Mouse (Mus musculus): ENCODE measurements around the gene Stx16. TPM values are rescaled to one million over a fixed set of nuclear protein-coding genes. Genes with fewer than 3 reads are reported as not detected.

The Stx16 gene
- polyA plus RNA-seq, 1 experiment from 2014 or later = 14.2 TPM

- no peaks in the 10 kb centered on the region for H3K27me3 ChIP-seq
- no peaks in the 10 kb centered on the region for H3K9me3 ChIP-seq (replicated peaks)
- no peaks in the 10 kb centered on the region for H3K4me1 ChIP-seq
- H3K4me3 ChIP-seq = no peak overlapping the region
- ATAC-seq = no peak
- H3K27ac ChIP-seq = no peak overlapping the region
- H3K9ac ChIP-seq = no peak overlapping the region
- peaks cover 46% of the 10 kb centered on the region for H3K36me3 ChIP-seq (ENCODE audit: poor library complexity, severe bottlenecking)
- WGBS = 79% methylated on average over 16 of the region's 16 CpGs
- H3K4me2 ChIP-seq = no peak overlapping the region
These were observed 40.8 kb downstream of the Stx16 start for GRCm38 (mm10) chr2:174116929-174117328.

GRCm38 (mm10) chr2:174118141-174118540 lies 42.0 kb downstream of the Stx16 start:
- ATAC-seq = peak; percentile 69; the same call in 1 of the 2 replicates

GRCm38 (mm10) chr2:174119259-174119658 lies 43.2 kb downstream of the Stx16 start:
- WGBS = 93% methylated on average over 11 of the region's 11 CpGs
- H3K27me3 ChIP-seq = no peaks in the 10 kb centered on the region
- no peaks in the 10 kb centered on the region for H3K4me1 ChIP-seq
- peaks cover 67% of the 10 kb centered on the region for H3K36me3 ChIP-seq (ENCODE audit: poor library complexity, severe bottlenecking)
- no peak overlapping the region for H3K27ac ChIP-seq
- H3K4me2 ChIP-seq = no peak overlapping the region
- ATAC-seq = no peak
- H3K4me3 ChIP-seq = no peak overlapping the region
- H3K9ac ChIP-seq = no peak overlapping the region
- peaks cover under 1% of the 10 kb centered on the region; the same call in 1 of the 2 replicates for H3K9me3 ChIP-seq (replicated peaks)

More at GRCm38 (mm10) chr2:174118141-174118540, 42.0 kb downstream of the Stx16 start:
- WGBS = 56% methylated on average over 11 of the region's 11 CpGs
- no peak overlapping the region for H3K9ac ChIP-seq
- no peaks in the 10 kb centered on the region for H3K27me3 ChIP-seq
- no peaks in the 10 kb centered on the region for H3K4me1 ChIP-seq
- no peaks in the 10 kb centered on the region for H3K9me3 ChIP-seq (replicated peaks)
- H3K4me2 ChIP-seq = no peak overlapping the region
- H3K27ac ChIP-seq = no peak overlapping the region
- peaks cover 58% of the 10 kb centered on the region for H3K36me3 ChIP-seq (ENCODE audit: poor library complexity, severe bottlenecking)
- H3K4me3 ChIP-seq = no peak overlapping the region

- no peak for ATAC-seq
- no peak overlapping the region for H3K9ac ChIP-seq
- no peaks in the 10 kb centered on the region for H3K4me1 ChIP-seq
- H3K4me3 ChIP-seq = no peak overlapping the region
- peaks cover 71% of the 10 kb centered on the region for H3K36me3 ChIP-seq (ENCODE audit: poor library complexity, severe bottlenecking)
- no peaks in the 10 kb centered on the region for H3K27me3 ChIP-seq
- H3K4me2 ChIP-seq = no peak overlapping the region
- 95% methylated on average over 19 of the region's 19 CpGs for WGBS
- peaks cover 9% of the 10 kb centered on the region; the same call in 1 of the 2 replicates for H3K9me3 ChIP-seq (replicated peaks)
- no peak overlapping the region for H3K27ac ChIP-seq
These were observed 44.5 kb downstream of the Stx16 start for GRCm38 (mm10) chr2:174120631-174121030.

GRCm38 (mm10) chr2:174121411-174121947 lies 45.4 kb downstream of the Stx16 start:
- no peak overlapping the region for H3K9ac ChIP-seq
- H3K4me2 ChIP-seq = no peak overlapping the region
- peaks cover 9% of the 10 kb centered on the region; the same call in 1 of the 2 replicates for H3K9me3 ChIP-seq (replicated peaks)
- no peak for ATAC-seq
- H3K4me1 ChIP-seq = peaks cover 3% of the 10 kb centered on the region
- H3K4me3 ChIP-seq = no peak overlapping the region
- H3K27ac ChIP-seq = no peak overlapping the region
- H3K27me3 ChIP-seq = no peaks in the 10 kb centered on the region
- 85% methylated on average over 12 of the region's 12 CpGs for WGBS
- peaks cover 65% of the 10 kb centered on the region for H3K36me3 ChIP-seq (ENCODE audit: poor library complexity, severe bottlenecking)

GRCm38 (mm10) chr2:174122331-174122730 lies 46.2 kb downstream of the Stx16 start:
- 87% methylated on average over 2 of the region's 2 CpGs for WGBS
- Histone ChIP-seq H3K9me3 (replicated peaks) (peaks cover 9% of the 10 kb centered on the region; the same call in 1 of the 2 replicates), H3K27ac (no peak overlapping the region), H3K9ac (no peak overlapping the region), H3K4me3 (no peak overlapping the region), H3K36me3 (ENCODE audit: poor library complexity, severe bottlenecking) (peaks cover 59% of the 10 kb centered on the region), H3K27me3 (no peaks in the 10 kb centered on the region), H3K4me2 (no peak overlapping the region), H3K4me1 (peaks cover 12% of the 10 kb centered on the region)
- ATAC-seq = no peak

- Histone ChIP-seq H3K36me3 (ENCODE audit: poor library complexity, severe bottlenecking) (peaks cover 59% of the 10 kb centered on the region), H3K9ac (no peak overlapping the region), H3K9me3 (replicated peaks) (peaks cover 9% of the 10 kb centered on the region; the same call in 1 of the 2 replicates), H3K27me3 (no peaks in the 10 kb centered on the region), H3K4me1 (peaks cover 15% of the 10 kb centered on the region), H3K4me2 (no peak overlapping the region), H3K27ac (no peak overlapping the region), H3K4me3 (no peak overlapping the region)
- whole genome bisulfite sequencing = 56% methylated on average over 3 of the region's 3 CpGs
- no peak for ATAC-seq
These were observed 47.6 kb downstream of the Stx16 start for GRCm38 (mm10) chr2:174123731-174124130.

- ATAC-seq = peak; percentile 84
- Histone ChIP-seq H3K4me2 (peak overlapping the region; percentile 48), H3K4me1 (peaks cover 15% of the 10 kb centered on the region), H3K9me3 (replicated peaks) (peaks cover 9% of the 10 kb centered on the region; the same call in 1 of the 2 replicates), H3K4me3 (no peak overlapping the region), H3K9ac (no peak overlapping the region), H3K27ac (no peak overlapping the region; the same call in 1 of the 2 replicates), H3K27me3 (no peaks in the 10 kb centered on the region), H3K36me3 (ENCODE audit: poor library complexity, severe bottlenecking) (peaks cover 32% of the 10 kb centered on the region)
- WGBS = 5% methylated on average over 20 of the region's 21 CpGs
These were observed 50.6 kb downstream of the Stx16 start for GRCm38 (mm10) chr2:174126522-174127375.

GRCm38 (mm10) chr2:174127376-174127713 lies 51.2 kb downstream of the Stx16 start:
- ATAC-seq = 0 out of 2 replicates have a peak, but pooled peaks have one; percentile 2
- no peak overlapping the region for H3K4me3 ChIP-seq
- peaks cover 26% of the 10 kb centered on the region for H3K36me3 ChIP-seq (ENCODE audit: poor library complexity, severe bottlenecking)
- 13% methylated on average over 6 of the region's 6 CpGs for WGBS
- H3K9ac ChIP-seq = no peak overlapping the region
- H3K27me3 ChIP-seq = no peaks in the 10 kb centered on the region
- no peak overlapping the region for H3K27ac ChIP-seq
- peaks cover 15% of the 10 kb centered on the region for H3K4me1 ChIP-seq
- peaks cover 9% of the 10 kb centered on the region; the same call in 1 of the 2 replicates for H3K9me3 ChIP-seq (replicated peaks)
- peak overlapping the region; percentile 48 for H3K4me2 ChIP-seq

- Histone ChIP-seq H3K4me3 (no peak overlapping the region), H3K36me3 (ENCODE audit: poor library complexity, severe bottlenecking) (peaks cover 11% of the 10 kb centered on the region), H3K4me2 (no peak overlapping the region), H3K9ac (no peak overlapping the region), H3K4me1 (peaks cover 15% of the 10 kb centered on the region), H3K27ac (no peak overlapping the region), H3K27me3 (no peaks in the 10 kb centered on the region), H3K9me3 (replicated peaks) (peaks cover 9% of the 10 kb centered on the region; the same call in 1 of the 2 replicates)
- 68% methylated on average over 6 of the region's 6 CpGs for WGBS
- ATAC-seq = no peak
These were observed 52.8 kb downstream of the Stx16 start for GRCm38 (mm10) chr2:174128926-174129325.

GRCm38 (mm10) chr2:174130468-174131097 lies 54.5 kb downstream of the Stx16 start:
- Histone ChIP-seq H3K4me1 (peaks cover 15% of the 10 kb centered on the region), H3K27ac (no peak overlapping the region), H3K36me3 (ENCODE audit: poor library complexity, severe bottlenecking) (no peaks in the 10 kb centered on the region), H3K4me3 (no peak overlapping the region), H3K27me3 (no peaks in the 10 kb centered on the region), H3K9me3 (replicated peaks) (no peaks in the 10 kb centered on the region), H3K9ac (no peak overlapping the region), H3K4me2 (no peak overlapping the region)
- WGBS = 90% methylated on average over 8 of the region's 8 CpGs
- ATAC-seq = no peak

GRCm38 (mm10) chr2:174132413-174132969 lies 56.4 kb downstream of the Stx16 start:
- WGBS = 88% methylated on average over 8 of the region's 8 CpGs
- no peak overlapping the region for H3K9ac ChIP-seq
- H3K36me3 ChIP-seq (ENCODE audit: poor library complexity, severe bottlenecking) = no peaks in the 10 kb centered on the region
- H3K4me1 ChIP-seq = peaks cover 2% of the 10 kb centered on the region
- H3K4me3 ChIP-seq = no peak overlapping the region
- no peaks in the 10 kb centered on the region for H3K9me3 ChIP-seq (replicated peaks)
- no peak overlapping the region for H3K27ac ChIP-seq
- no peak for ATAC-seq
- H3K4me2 ChIP-seq = no peak overlapping the region
- H3K27me3 ChIP-seq = no peaks in the 10 kb centered on the region
